Mouse (Mus musculus): ENCODE measurements around the gene Ly6f. TPM values are rescaled to one million over a fixed set of nuclear protein-coding genes. Genes with fewer than 3 reads are reported as not detected.

Ly6f gene
- not detected for total RNA-seq (2021)
- long read RNA-seq, experiment 1 = 0 reads
- long read RNA-seq, experiment 2 = 0 reads

DNA sequence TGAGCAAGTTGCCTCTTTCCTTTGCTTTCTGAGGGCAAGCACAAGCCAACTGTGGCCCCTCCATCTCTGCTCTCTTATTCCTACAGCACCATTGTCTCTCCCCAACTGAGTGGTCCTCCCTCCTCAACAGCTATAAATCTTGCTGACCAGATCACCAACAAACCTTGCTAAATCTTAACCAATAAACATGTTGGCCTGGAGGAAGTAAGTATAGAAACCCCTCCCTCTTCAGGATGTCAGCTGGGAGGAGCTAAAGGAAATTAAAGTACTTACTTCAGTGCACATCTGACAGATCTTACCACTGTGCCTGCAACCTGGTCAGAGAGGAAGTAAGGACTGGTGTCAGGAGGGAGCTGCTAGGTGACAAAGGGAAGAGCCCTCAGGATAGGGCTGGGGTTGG, at the start of gene Ly6f:
Gene Ly6f (plus strand): TSS at position 301 of the 400 bp plus-strand sequence.
- Histone ChIP-seq H3K27ac (no peak within 1 kb of the TSS), H3K4me3 (no peak within 1 kb of the TSS)
- no peak for TF ChIP-seq CTCF (IDR thresholded peaks at IDR 0.05)
- DNase-seq (ENCODE audit: extremely low spot score in 1 of 2, low spot score in 2 of 2) = no peak
- intact Hi-C loops (cut with DNase I) = no loop called here

DNA sequence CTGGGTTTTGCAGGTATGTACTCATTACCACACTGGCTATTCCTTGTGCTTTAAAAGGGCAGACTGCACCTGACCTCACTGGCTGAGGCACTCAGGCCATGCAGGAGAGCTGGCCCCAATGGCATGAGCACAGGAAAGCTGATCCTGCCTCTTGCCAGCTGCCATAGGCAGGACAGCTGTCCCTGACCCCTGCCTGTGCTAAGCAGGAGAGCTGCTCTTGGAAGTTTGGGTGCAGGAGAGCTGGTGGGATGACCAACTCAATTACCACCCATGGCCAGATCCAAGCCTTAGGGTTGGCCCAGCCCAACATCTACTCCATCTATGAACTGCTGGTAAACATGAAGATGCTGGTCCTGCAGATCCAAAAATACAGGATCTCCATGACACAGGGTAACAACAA, 46.3 kb upstream of the Ly6f start:
- no peak overlapping the region for H3K27ac ChIP-seq
- no peak overlapping the region for H3K4me3 ChIP-seq
- no peak for DNase-seq (ENCODE audit: extremely low spot score in 1 of 2, low spot score in 2 of 2)
- intact Hi-C loops (cut with DNase I) = no loop called here
- TF ChIP-seq CTCF (IDR thresholded peaks at IDR 0.05) = no peak

- TF ChIP-seq CTCF (IDR thresholded peaks at IDR 0.05) = no peak
- DNase-seq (ENCODE audit: extremely low spot score in 1 of 2, low spot score in 2 of 2) = no peak
- H3K4me3 ChIP-seq = no peak overlapping the region
- intact Hi-C loops (cut with DNase I) = no loop called here
- no peak overlapping the region for H3K27ac ChIP-seq
These were observed 30.4 kb upstream of the Ly6f start for GRCm38 (mm10) chr15:75237736-75238288.

DNA sequence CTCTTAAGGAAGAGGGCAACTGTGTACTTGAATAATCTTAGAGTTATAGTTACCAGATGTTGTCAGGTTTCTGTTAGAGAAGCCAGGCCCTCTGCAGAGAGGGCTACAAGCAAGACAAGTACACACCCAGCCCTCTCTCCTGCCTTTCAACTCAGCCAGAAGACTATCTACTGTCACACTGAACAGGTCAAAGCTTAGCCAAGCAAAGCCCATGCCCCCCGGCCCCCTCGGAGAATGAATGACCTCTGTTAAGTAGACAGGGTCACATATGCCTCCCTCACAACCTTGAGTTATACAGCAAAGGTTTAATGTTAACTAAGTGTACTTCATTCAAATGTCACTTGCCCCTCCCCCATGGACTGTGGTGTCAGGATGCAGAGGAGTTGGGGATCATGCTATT, 27.7 kb upstream of the Ly6f start:
- TF ChIP-seq CTCF (IDR thresholded peaks at IDR 0.05) = no peak
- H3K4me3 ChIP-seq = no peak overlapping the region
- no peak for DNase-seq (ENCODE audit: extremely low spot score in 1 of 2, low spot score in 2 of 2)
- intact Hi-C loops (cut with DNase I) = no loop called here
- no peak overlapping the region for H3K27ac ChIP-seq

DNA sequence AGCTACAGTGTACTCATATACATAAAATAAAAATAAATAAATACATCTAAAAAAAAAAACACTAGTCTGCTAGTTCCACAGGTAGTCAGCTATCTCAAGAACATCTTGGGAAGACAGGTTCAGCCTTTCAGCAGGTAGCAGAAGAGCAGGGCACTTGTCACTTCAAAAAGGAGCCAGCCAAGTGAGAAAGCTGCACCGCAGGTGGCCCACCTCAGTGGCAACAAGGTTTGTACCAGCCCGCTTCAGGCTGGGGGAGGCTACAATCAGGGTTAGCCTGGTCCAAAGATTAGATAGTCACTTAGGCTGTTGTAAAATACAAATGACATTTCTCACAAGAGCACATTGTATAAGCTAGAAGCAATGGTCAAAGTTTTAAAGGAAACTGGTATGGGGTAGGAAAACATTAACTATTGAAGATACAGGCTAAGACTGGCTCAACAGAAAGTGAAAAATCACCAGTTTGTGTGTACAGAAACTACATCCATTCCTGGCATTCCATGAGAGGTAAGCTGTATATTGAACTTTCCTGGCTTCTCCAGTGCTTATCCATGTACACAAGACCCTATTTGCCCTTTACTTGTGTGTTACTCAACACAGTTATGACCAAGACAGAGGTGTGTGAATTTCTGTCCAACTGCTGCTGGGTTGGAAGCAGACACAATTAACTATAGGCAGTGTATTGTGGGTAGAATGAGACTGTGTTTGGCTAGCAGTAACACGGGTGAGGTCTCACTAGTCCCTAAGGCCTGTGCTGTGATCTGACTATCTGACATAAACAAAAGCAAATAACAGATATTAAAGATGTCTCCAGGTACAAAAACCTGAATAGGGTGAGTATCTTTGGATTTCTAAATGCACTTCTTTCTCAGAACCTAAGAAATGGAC, 25.2 kb upstream of the Ly6f start:
- intact Hi-C loops (cut with DNase I) = no loop called here
- no peak for TF ChIP-seq CTCF (IDR thresholded peaks at IDR 0.05)
- no peak overlapping the region for H3K4me3 ChIP-seq
- no peak overlapping the region for H3K27ac ChIP-seq
- DNase-seq (ENCODE audit: extremely low spot score in 1 of 2, low spot score in 2 of 2) = no peak

DNA sequence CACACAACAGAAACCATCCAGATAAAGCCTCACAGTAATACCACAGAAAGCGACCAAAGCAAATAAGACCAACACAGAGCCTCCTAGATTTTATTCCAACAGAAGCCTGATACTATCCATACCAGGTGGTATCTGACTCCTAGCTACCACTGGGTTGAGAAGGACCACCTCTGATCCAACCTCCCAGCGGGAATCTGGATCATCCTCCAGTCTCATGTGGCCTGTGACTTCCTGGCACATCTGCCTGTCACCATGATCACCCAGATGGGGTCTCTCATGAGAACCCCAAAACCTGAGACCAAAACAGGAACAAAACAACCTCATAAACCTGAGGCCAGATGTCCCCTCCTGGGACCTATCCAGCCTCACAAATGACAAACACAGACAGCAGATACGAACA, 13.6 kb upstream of the Ly6f start:
- no peak for DNase-seq (ENCODE audit: extremely low spot score in 1 of 2, low spot score in 2 of 2)
- no peak overlapping the region for H3K4me3 ChIP-seq
- TF ChIP-seq CTCF (IDR thresholded peaks at IDR 0.05) = no peak
- intact Hi-C loops (cut with DNase I) = no loop called here
- no peak overlapping the region for H3K27ac ChIP-seq

DNA sequence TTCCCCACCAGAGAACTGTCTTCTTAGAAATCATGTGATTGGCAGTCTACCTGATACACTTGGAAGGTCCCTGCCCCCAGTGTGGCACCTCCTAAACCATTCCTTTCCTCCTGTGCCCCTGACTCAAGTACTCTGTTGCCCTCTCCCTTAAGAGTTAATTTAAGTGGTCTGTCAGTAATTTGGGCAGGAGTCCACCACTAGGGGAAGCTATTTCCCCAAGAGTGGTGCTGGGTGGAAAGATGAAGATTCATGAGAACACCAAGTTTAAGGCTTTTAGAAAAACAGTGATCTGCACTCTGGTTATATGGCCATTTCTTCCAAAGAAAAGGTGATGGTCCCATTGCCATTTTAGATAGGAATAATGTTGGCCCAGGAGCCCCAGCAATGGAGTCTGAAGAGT, 2.4 kb upstream of the Ly6f start:
- intact Hi-C loops (cut with DNase I) = no loop called here
- Histone ChIP-seq H3K27ac (no peak overlapping the region), H3K4me3 (no peak overlapping the region)
- no peak for DNase-seq (ENCODE audit: extremely low spot score in 1 of 2, low spot score in 2 of 2)
- TF ChIP-seq CTCF (IDR thresholded peaks at IDR 0.05) = no peak

GRCm38 (mm10) chr15:75266626-75267025, 1.6 kb upstream of the Ly6f start:
- Histone ChIP-seq H3K27ac (no peak overlapping the region), H3K4me3 (no peak overlapping the region)
- intact Hi-C loops (cut with DNase I) = no loop called here
- TF ChIP-seq CTCF (IDR thresholded peaks at IDR 0.05) = no peak
- DNase-seq (ENCODE audit: extremely low spot score in 1 of 2, low spot score in 2 of 2) = no peak

GRCm38 (mm10) chr15:75268916-75269829, 952 bp downstream of the Ly6f start:
- no peak for DNase-seq (ENCODE audit: extremely low spot score in 1 of 2, low spot score in 2 of 2)
- intact Hi-C loops (cut with DNase I) = no loop called here
- H3K27ac ChIP-seq = no peak overlapping the region
- no peak for TF ChIP-seq CTCF (IDR thresholded peaks at IDR 0.05)
- H3K4me3 ChIP-seq = no peak overlapping the region

DNA sequence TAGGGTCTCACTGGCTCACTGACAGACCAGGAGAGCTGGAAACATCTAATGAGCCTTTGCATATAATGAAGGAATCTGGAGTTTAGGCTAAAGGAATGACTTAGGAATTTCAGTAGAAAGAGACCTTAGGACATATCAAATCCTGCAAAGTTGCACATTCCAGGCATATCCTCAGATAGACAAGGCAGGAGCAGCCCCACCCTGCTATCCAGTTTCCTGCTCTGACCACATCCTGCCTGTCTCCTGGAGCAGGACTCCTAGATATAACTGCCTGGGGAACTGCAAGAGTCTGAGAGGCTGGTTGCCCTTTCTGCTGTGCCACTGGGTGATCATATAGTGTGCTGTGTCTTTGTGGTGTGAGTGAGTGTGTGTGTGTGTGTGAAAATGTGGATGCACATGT, 1.9 kb downstream of the Ly6f start:
- TF ChIP-seq CTCF (IDR thresholded peaks at IDR 0.05) = no peak
- Histone ChIP-seq H3K27ac (no peak overlapping the region), H3K4me3 (no peak overlapping the region)
- DNase-seq (ENCODE audit: extremely low spot score in 1 of 2, low spot score in 2 of 2) = no peak
- intact Hi-C loops (cut with DNase I) = no loop called here

GRCm38 (mm10) chr15:75270691-75271362, 2.6 kb downstream of the Ly6f start:
- no peak for TF ChIP-seq CTCF (IDR thresholded peaks at IDR 0.05)
- H3K4me3 ChIP-seq = no peak overlapping the region
- no peak overlapping the region for H3K27ac ChIP-seq
- no peak for DNase-seq (ENCODE audit: extremely low spot score in 1 of 2, low spot score in 2 of 2)
- intact Hi-C loops (cut with DNase I) = no loop called here

Data from left cerebral cortex, adult 2 months (tissue).